Mouse (Mus musculus) E14TG2a.4 (cell line): ENCODE measurements around the gene Atp6v0e.

Experiments
- H3K27me3 ChIP-seq: 2 replicates; pipeline ENCODE4 v1.6.1; 2014; ENCODE audit warnings: low read length, control low read depth; ENCODE audit not compliant: insufficient read depth
- H3K36me3 ChIP-seq: 2 replicates; pipeline ENCODE4 v1.6.1; 2014; ENCODE audit warnings: low read length, control low read depth; ENCODE audit not compliant: insufficient read depth
- H3K4me1 ChIP-seq: replicated peaks from 2 replicates; pipeline ENCODE4 v1.6.1; 2014; ENCODE audit warnings: low read depth, low read length, control low read depth
- H3K4me3 ChIP-seq: replicated peaks from 2 replicates; pipeline ENCODE4 v1.5.1; 2014; ENCODE audit warnings: mild to moderate bottlenecking, low read length
- H3K9me3 ChIP-seq: 2 replicates; pipeline ENCODE4 v1.6.1; 2014; ENCODE audit warnings: low read length, control low read depth
- CTCF ChIP-seq: conservative IDR thresholded peaks from 2 replicates; pipeline ENCODE4 v1.5.1; 2014; ENCODE audit warnings: low read length
- NANOG ChIP-seq: IDR thresholded peaks from 2 replicates; pipeline ENCODE4 v1.6.1; 2014; ENCODE audit warnings: borderline replicate concordance, low read length, mixed read lengths
- POU5F1 ChIP-seq: IDR thresholded peaks from 2 replicates; pipeline ENCODE4 v1.6.1; 2014; ENCODE audit warnings: low read length, borderline replicate concordance

The Atp6v0e gene

GRCm38 (mm10) chr17:26662978-26663683 lies at the start of gene Atp6v0e:
Gene Atp6v0e, plus strand, starts transcription at chr17:26663231.
- Histone ChIP-seq H3K9me3 (no peaks in the 10 kb centered on the region), H3K36me3 (no peaks in the 10 kb centered on the region)

DNA sequence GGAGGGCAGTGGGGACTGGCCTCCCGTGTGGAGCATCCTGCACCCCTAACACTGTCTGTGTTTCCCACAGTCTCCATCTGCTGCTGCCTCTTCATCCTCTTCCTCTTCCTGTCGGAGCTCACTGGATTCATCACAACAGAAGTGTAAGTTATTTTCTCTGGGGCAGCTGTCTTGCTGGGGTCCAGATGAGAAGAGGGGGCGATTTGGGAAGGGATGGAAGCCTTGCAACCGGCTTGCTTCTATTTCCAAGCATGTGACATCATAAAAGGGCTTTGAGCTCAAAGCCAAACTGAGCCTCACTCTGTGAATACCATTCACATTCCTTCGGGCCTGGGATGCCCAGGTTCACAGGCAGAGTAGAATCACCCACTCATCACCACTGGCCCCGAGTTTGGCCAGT lies 48.7 kb upstream of the Atp6v0e start:
- Histone ChIP-seq H3K9me3 (no peaks in the 10 kb centered on the region), H3K27me3 (no peaks in the 10 kb centered on the region), H3K4me1 (peaks cover 17% of the 10 kb centered on the region), H3K36me3 (peaks cover 91% of the 10 kb centered on the region), H3K4me3 (no peak overlapping the region)
- TF ChIP-seq POU5F1 (no peak), NANOG (no peak), CTCF (no peak)

More at GRCm38 (mm10) chr17:26662978-26663683, at the start of gene Atp6v0e:
- H3K4me1 ChIP-seq, result peaks cover 24% of the 10 kb centered on the region
- peak; percentile 88 for TF ChIP-seq CTCF
- no peak for TF ChIP-seq POU5F1
- TF ChIP-seq NANOG, result no peak
- H3K4me3 ChIP-seq, result peak within 1 kb of the TSS; percentile 88
- no peaks in the 10 kb centered on the region for H3K27me3 ChIP-seq

DNA sequence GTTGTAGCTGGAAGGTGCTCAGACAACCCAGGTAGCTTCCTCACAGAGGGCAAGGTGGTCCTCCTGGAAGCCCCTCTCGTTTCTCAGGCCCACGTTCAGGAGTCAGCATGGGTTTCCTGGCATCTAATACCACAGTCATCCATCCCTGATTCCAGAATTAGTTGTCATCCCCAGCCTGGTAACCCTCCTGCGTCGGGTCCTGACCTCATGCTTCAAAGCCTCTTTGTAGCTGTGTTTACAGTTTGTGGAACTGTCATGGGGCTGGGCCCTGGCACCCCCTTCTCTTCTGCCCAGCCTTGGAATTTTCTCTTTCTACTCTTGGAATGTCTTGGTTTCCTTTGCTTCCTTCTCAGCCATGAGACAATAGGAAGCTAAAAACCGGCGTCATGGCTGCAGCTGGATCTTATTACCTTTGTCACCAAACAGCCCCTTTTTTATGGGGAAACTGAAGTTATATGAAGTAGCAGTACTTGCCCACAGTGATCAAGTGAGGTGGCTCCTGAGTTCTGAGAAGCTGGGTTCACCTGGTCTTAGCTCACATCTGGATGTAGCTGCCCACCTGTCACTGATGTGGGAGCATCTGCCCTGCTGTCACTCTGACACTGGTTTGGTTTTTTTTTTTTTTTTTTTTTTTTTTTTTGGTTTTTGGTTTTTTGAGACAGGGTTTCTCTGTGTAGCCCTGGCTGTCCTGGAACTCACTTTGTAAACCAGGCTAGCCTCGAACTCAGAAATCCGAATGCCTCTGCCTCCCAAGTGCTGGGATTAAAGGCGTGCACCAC lies 48.1 kb upstream of the Atp6v0e start:
- Histone ChIP-seq H3K36me3 (peaks cover 90% of the 10 kb centered on the region), H3K4me3 (no peak overlapping the region), H3K4me1 (peaks cover 15% of the 10 kb centered on the region), H3K9me3 (no peaks in the 10 kb centered on the region), H3K27me3 (no peaks in the 10 kb centered on the region)
- no peak for TF ChIP-seq NANOG
- TF ChIP-seq POU5F1, result no peak
- no peak for TF ChIP-seq CTCF

- H3K9me3 ChIP-seq, result no peaks in the 10 kb centered on the region
- H3K36me3 ChIP-seq, result peaks cover 89% of the 10 kb centered on the region
- peaks cover 11% of the 10 kb centered on the region; the same call in 1 of the 2 replicates for H3K4me1 ChIP-seq
- H3K4me3 ChIP-seq, result no peak overlapping the region
- no peaks in the 10 kb centered on the region for H3K27me3 ChIP-seq
- TF ChIP-seq CTCF (no peak), POU5F1 (no peak), NANOG (no peak)
These were observed 46.3 kb upstream of the Atp6v0e start for GRCm38 (mm10) chr17:26616696-26617095.

DNA sequence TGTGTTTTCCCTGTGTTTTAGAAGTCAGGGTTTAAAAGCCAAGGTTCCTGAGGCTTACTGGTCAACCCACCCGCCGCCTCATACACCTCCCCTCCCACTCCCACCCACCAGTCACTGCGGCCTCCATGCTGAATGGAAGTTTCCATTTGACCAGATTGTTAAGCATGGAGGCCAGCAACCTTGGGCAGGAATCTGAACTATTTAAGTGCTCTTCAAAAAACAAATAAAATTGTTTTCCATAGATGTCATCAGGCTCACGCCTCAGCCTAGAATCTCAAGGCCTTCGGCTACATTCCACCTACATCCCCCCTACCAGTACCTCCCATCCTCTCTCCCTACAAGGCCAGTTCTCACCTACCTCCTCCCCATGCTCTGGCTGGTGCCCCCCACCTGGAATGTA lies 44.5 kb upstream of the Atp6v0e start:
- Histone ChIP-seq H3K9me3 (no peaks in the 10 kb centered on the region), H3K4me1 (peaks cover 11% of the 10 kb centered on the region; the same call in 1 of the 2 replicates), H3K27me3 (no peaks in the 10 kb centered on the region), H3K4me3 (no peak overlapping the region), H3K36me3 (peaks cover 88% of the 10 kb centered on the region)
- no peak for TF ChIP-seq POU5F1
- TF ChIP-seq NANOG, result no peak
- no peak for TF ChIP-seq CTCF

DNA sequence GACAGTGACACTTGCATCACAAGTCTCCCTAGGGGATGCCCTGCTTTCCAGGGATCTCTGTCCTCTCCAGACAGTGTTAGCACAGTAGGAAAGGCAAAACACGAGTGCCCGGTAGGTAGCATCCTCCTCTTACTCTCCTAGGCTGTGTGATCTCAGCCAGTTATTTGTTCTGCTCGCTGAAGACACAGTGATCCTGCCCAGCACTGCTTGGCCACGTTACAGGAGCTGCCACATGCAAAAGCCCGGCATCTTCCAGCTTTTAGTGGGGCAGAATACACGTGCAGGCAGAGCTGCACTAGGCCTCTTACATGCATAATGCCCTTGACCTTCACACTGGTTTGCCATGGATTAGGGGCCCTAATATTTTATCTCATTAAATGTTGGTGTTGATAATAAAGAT lies 43.5 kb upstream of the Atp6v0e start:
- Histone ChIP-seq H3K4me1 (peaks cover 11% of the 10 kb centered on the region; the same call in 1 of the 2 replicates), H3K27me3 (no peaks in the 10 kb centered on the region), H3K4me3 (no peak overlapping the region), H3K9me3 (no peaks in the 10 kb centered on the region), H3K36me3 (peaks cover 88% of the 10 kb centered on the region)
- TF ChIP-seq NANOG (no peak), CTCF (no peak), POU5F1 (no peak)

DNA sequence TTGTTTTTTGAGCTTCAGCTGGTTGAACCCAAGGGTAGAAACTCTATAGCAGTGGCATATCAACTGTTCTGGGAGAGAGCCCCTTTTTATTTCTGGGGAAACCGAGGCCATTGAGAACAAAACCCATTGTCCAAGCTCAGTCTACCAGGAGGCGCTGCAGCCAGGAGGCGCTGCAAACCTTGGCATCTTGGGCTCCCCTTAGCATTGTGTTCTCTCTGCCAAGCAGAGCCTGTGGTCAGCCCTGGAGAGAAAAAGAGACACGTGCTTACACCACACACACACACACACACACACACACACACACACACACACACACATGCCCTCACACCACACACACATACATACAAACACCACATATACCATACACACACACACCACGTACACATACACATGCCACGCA lies 42.7 kb upstream of the Atp6v0e start:
- no peaks in the 10 kb centered on the region for H3K27me3 ChIP-seq
- peaks cover 90% of the 10 kb centered on the region for H3K36me3 ChIP-seq
- no peak for TF ChIP-seq NANOG
- TF ChIP-seq CTCF, result no peak
- H3K4me3 ChIP-seq, result no peak overlapping the region
- H3K4me1 ChIP-seq, result peaks cover 11% of the 10 kb centered on the region; the same call in 1 of the 2 replicates
- no peaks in the 10 kb centered on the region for H3K9me3 ChIP-seq
